12 mouse cellular contexts compared by ENCODE assay signal in genomic region chr6:67296126-67296525, GRCm38 (mm10). TPM values are rescaled to one million over a fixed set of nuclear protein-coding genes. Genes with fewer than 3 reads are reported as not detected.
DNase-seq lines count a peak whose midpoint lies in the region; ATAC-seq and TF ChIP-seq lines count a peak whose summit lies in the region.
"Had no signal": no experiment of that assay in that cellular context is flagged by ENCODE, and none has a peak within 500 bp of the region (broad histone marks: within the 10 kb centered on the region; RNA-seq: fewer than 3 reads in every experiment).

No protein-coding gene starts in this region.

- no peaks in the 10 kb centered on the region for H3K27me3 ChIP-seq in intestine, postnatal 0 days (replicated peaks; ENCODE audit: control insufficient read depth, insufficient read depth, low read length)
- H3K27me3 ChIP-seq in intestine, embryonic 15.5 days (replicated peaks) = no peaks in the 10 kb centered on the region
- no peaks in the 10 kb centered on the region for H3K27me3 ChIP-seq in hindbrain, embryonic 14.5 days (ENCODE audit: control insufficient read depth, insufficient read depth, low read length)
- no peaks in the 10 kb centered on the region for H3K27me3 ChIP-seq in midbrain, embryonic 16.5 days (ENCODE audit: control insufficient read depth, insufficient read depth, low read depth, low read length)
- H3K27me3 ChIP-seq: heart, embryonic 13.5 days; liver, embryonic 15.5 days had no signal

- ATAC-seq in intestine, postnatal 0 days = no peak
- ATAC-seq in intestine, embryonic 15.5 days = no peak
- ATAC-seq in hindbrain, embryonic 14.5 days (ENCODE audit: low FRiP score) = no peak
- ATAC-seq in midbrain, embryonic 16.5 days = no peak

- H3K4me2 ChIP-seq in intestine, postnatal 0 days (replicated peaks; ENCODE audit: low read depth) = no peak overlapping the region
- H3K4me2 ChIP-seq in intestine, embryonic 15.5 days (replicated peaks) = no peak overlapping the region
- H3K4me2 ChIP-seq in hindbrain, embryonic 14.5 days (replicated peaks) = no peak overlapping the region
- no peak overlapping the region for H3K4me2 ChIP-seq in midbrain, embryonic 16.5 days (ENCODE audit: low read length)
- H3K4me2 ChIP-seq: heart, embryonic 13.5 days; liver, embryonic 15.5 days had no signal

- no peak overlapping the region for H3K4me3 ChIP-seq in intestine, postnatal 0 days (ENCODE audit: low read depth, low read length)
- no peak overlapping the region for H3K4me3 ChIP-seq in intestine, embryonic 15.5 days (replicated peaks)
- H3K4me3 ChIP-seq in hindbrain, embryonic 14.5 days (replicated peaks; ENCODE audit: low read length) = no peak overlapping the region
- no peak overlapping the region for H3K4me3 ChIP-seq in midbrain, embryonic 16.5 days (ENCODE audit: low read depth, low read length)
- H3K4me3 ChIP-seq: heart, embryonic 13.5 days; liver, embryonic 15.5 days; myocyte had no signal

- 46% methylated on average over 5 of the region's 5 CpGs for WGBS in intestine, postnatal 0 days
- WGBS in intestine, embryonic 15.5 days = 54% methylated on average over 5 of the region's 5 CpGs
- WGBS in hindbrain, embryonic 14.5 days = 62% methylated on average over 5 of the region's 5 CpGs
- WGBS in midbrain, embryonic 16.5 days = 60% methylated on average over 5 of the region's 5 CpGs

- TF ChIP-seq CTCF in intestine, postnatal 0 days (IDR thresholded peaks at IDR 0.05; ENCODE audit: low read depth) = peak; percentile 71

- H3K9ac ChIP-seq in intestine, postnatal 0 days (ENCODE audit: low read depth, low read length) = no peak overlapping the region
- no peak overlapping the region for H3K9ac ChIP-seq in intestine, embryonic 15.5 days
- H3K9ac ChIP-seq in hindbrain, embryonic 14.5 days = no peak overlapping the region
- no peak overlapping the region for H3K9ac ChIP-seq in midbrain, embryonic 16.5 days (ENCODE audit: low read depth, low read length)
- H3K9ac ChIP-seq: heart, embryonic 13.5 days; liver, embryonic 15.5 days had no signal

- H3K36me3 ChIP-seq in intestine, postnatal 0 days (ENCODE audit: control insufficient read depth, insufficient read depth) = no peaks in the 10 kb centered on the region
- H3K36me3 ChIP-seq in intestine, embryonic 15.5 days = no peaks in the 10 kb centered on the region
- no peaks in the 10 kb centered on the region for H3K36me3 ChIP-seq in hindbrain, embryonic 14.5 days (replicated peaks; ENCODE audit: control insufficient read depth, insufficient read depth)
- H3K36me3 ChIP-seq in midbrain, embryonic 16.5 days (ENCODE audit: control insufficient read depth, insufficient read depth, low read length) = no peaks in the 10 kb centered on the region

- peak; percentile 16 for DNase-seq in retina, postnatal 1 day
- DNase-seq in retina, embryonic 14.5 days (ENCODE audit: low spot score) = no peak
- peak; percentile 26 for DNase-seq in brain, adult 2 months (ENCODE audit: low read depth, low spot score)
- DNase-seq in thymus, postnatal 36 days = peak; percentile 44 to 54
- no peak for DNase-seq in hindbrain, embryonic 14.5 days (ENCODE audit: low spot score)
- DNase-seq: layer of hippocampus, adult 9-11 months had no signal

- no peak overlapping the region for H3K27ac ChIP-seq in intestine, postnatal 0 days (ENCODE audit: low read depth, low read length)
- H3K27ac ChIP-seq in intestine, embryonic 15.5 days = no peak overlapping the region
- no peak overlapping the region for H3K27ac ChIP-seq in hindbrain, embryonic 14.5 days
- no peak overlapping the region for H3K27ac ChIP-seq in midbrain, embryonic 16.5 days (ENCODE audit: low read length)
- H3K27ac ChIP-seq: heart, embryonic 13.5 days; liver, embryonic 15.5 days had no signal

- H3K4me1 ChIP-seq in intestine, postnatal 0 days (replicated peaks; ENCODE audit: control insufficient read depth, insufficient read depth, low read length) = no peaks in the 10 kb centered on the region
- H3K4me1 ChIP-seq in intestine, embryonic 15.5 days (replicated peaks) = peaks cover 6% of the 10 kb centered on the region; the same call in 1 of the 2 replicates
- H3K4me1 ChIP-seq in hindbrain, embryonic 14.5 days (replicated peaks; ENCODE audit: control insufficient read depth, insufficient read depth, low read length) = no peaks in the 10 kb centered on the region
- H3K4me1 ChIP-seq in midbrain, embryonic 16.5 days (ENCODE audit: control insufficient read depth, insufficient read depth, low read length) = no peaks in the 10 kb centered on the region

- H3K9me3 ChIP-seq in intestine, postnatal 0 days (ENCODE audit: control insufficient read depth) = no peaks in the 10 kb centered on the region
- H3K9me3 ChIP-seq in intestine, embryonic 15.5 days = no peaks in the 10 kb centered on the region
- no peaks in the 10 kb centered on the region for H3K9me3 ChIP-seq in hindbrain, embryonic 14.5 days (ENCODE audit: control insufficient read depth, low read length)
- H3K9me3 ChIP-seq in midbrain, embryonic 16.5 days (replicated peaks; ENCODE audit: control insufficient read depth, low read length, poor library complexity, severe bottlenecking) = no peaks in the 10 kb centered on the region
- H3K9me3 ChIP-seq: heart, embryonic 13.5 days; liver, embryonic 15.5 days had no signal

RNA-seq across cellular contexts. Expression of gene Serbp1, which starts 58.1 kb away (rescaled TPM):
- 209 and 220 TPM in 2 replicates for polyA plus RNA-seq in intestine, postnatal 0 days (2015; fragmentation: Nextera tagmentation; extraction: Ambion mirVana)
- 392 and 427 TPM in 2 replicates for polyA plus RNA-seq in intestine, embryonic 15.5 days (2015; fragmentation: Nextera tagmentation; extraction: Ambion mirVana)
- polyA plus RNA-seq in hindbrain, embryonic 14.5 days (2014; fragmentation: Nextera tagmentation; extraction: Ambion mirVana) = 343 and 344 TPM in 2 replicates
- polyA plus RNA-seq in midbrain, embryonic 16.5 days (2015; fragmentation: Nextera tagmentation; extraction: Ambion mirVana) = 270 and 283 TPM in 2 replicates

Comparison
In these comparisons a context has a peak if more than half of its experiments do, and no peak if none do; other contexts are left out.
1. DNase-seq: peak in retina, postnatal 1 day (single experiment), brain, adult 2 months (single experiment) and thymus, postnatal 36 days (2 of 2); none in retina, embryonic 14.5 days (single experiment) and hindbrain, embryonic 14.5 days (single experiment).